Mouse (Mus musculus): ENCODE results near the gene Tnni2. TPM values are rescaled to one million over a fixed set of nuclear protein-coding genes. Genes with fewer than 3 reads are reported as not detected.

Gene Tnni2
- total RNA-seq, 1 experiment from 2014 or later = 8.2 TPM

DNA sequence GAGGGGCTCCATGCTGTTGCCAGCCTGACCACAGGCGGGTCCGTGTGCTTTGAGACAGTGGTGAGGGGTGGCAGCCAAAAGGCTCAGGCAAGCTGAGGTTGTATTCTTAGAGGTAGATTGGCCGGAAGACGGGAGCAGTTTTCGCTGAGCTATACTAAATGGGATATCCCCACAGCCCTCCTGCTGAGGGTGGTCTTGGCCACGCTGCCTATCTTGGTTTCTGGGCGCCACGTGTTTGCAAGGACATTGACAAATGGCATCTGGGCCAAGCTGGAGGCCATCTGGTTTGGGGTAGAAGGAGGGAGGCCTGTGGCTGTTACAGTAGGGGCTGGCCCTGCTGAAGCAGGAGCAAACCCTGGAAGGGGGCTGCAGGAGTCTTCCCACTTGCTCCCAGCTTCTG is 51.9 kb downstream of the Tnni2 start:
- ATAC-seq (replicated peaks in 1 of 2; ENCODE audit: insufficient read depth in 1 of 2, low FRiP score in 2 of 2, low TSS enrichment in 1 of 2, low read depth in 1 of 2, poor library complexity in 2 of 2, severe bottlenecking in 2 of 2) = no peak

Other genes with a start within 250 kb of the Tnni2 start
- gene Krtap5-3, start 240.4 kb upstream of the Tnni2 start, total RNA-seq (2017) = not detected in 2 replicates
- not detected in 2 replicates for gene Gm7579, start 229.9 kb upstream of the Tnni2 start, total RNA-seq (2017)
- gene Krtap5-5, start 211.8 kb upstream of the Tnni2 start, total RNA-seq (2017) = not detected in 2 replicates
- gene Gm40460, start 200.7 kb upstream of the Tnni2 start, total RNA-seq (2017) = not detected in 2 replicates
- not detected in 2 replicates for gene Gm2431, start 183.5 kb upstream of the Tnni2 start, total RNA-seq (2017)
- gene Gm4559, start 167.4 kb upstream of the Tnni2 start, total RNA-seq (2017) = not detected in 2 replicates
- gene Krtap5-1, start 144.7 kb upstream of the Tnni2 start, total RNA-seq (2017) = not detected in 2 replicates
- not detected in 2 replicates for gene Krtap5-4, start 138.3 kb upstream of the Tnni2 start, total RNA-seq (2017)
- not detected in 2 replicates for gene Ifitm10, start 68.1 kb upstream of the Tnni2 start, total RNA-seq (2017)
- gene Gm49369, start 59.1 kb upstream of the Tnni2 start, total RNA-seq (2017) = 18.0 and 43.2 TPM in 2 replicates
- gene Ctsd, start 53.8 kb upstream of the Tnni2 start, total RNA-seq (2017) = 123 and 168 TPM in 2 replicates
- gene Syt8, start 7.0 kb upstream of the Tnni2 start, total RNA-seq (2017) = not detected in 2 replicates
- gene Lsp1, start 19.0 kb downstream of the Tnni2 start, total RNA-seq (2017) = 233 and 282 TPM in 2 replicates
- gene Tnnt3, start 57.0 kb downstream of the Tnni2 start, total RNA-seq (2017) = 0.55 and 9.3 TPM in 2 replicates
- 28.1 and 42.5 TPM in 2 replicates for gene Mrpl23, start 90.9 kb downstream of the Tnni2 start, total RNA-seq (2017)
- gene Igf2, start 225.0 kb downstream of the Tnni2 start, total RNA-seq (2017) = not detected in 2 replicates
- gene Gm49394, start 228.1 kb downstream of the Tnni2 start, total RNA-seq (2017) = not detected in 2 replicates